Mouse (Mus musculus) heart, postnatal 0 days (tissue): ENCODE measurements around the gene Fhit. TPM values are rescaled to one million over a fixed set of nuclear protein-coding genes. Genes with fewer than 3 reads are reported as not detected.

ENCODE experiments used
- ATAC-seq: fragments of 200-750 bp; cut with Nextera tagmentation; 2 replicates; pipeline ENCODE4 v1.8.0; 2017; ENCODE audit warnings: low read depth, moderate number of reproducible peaks, moderate library complexity; ENCODE audit not compliant: insufficient read depth
- DNase-seq: peaks from one replicate; pipeline ENCODE4 v3.0.0-alpha.2; 2016; ENCODE audit warnings: low spot score
- H3K27ac ChIP-seq: fragments of 300-500 bp; sonication (generic); 2 replicates; pipeline ENCODE4 v1.5.1; 2014; ENCODE audit warnings: low read depth, mild to moderate bottlenecking
- H3K27me3 ChIP-seq: fragments of 300-500 bp; sonication (generic); 2 replicates; pipeline ENCODE4 v1.6.1; 2014; ENCODE audit warnings: low read length, mixed read lengths; ENCODE audit not compliant: control insufficient read depth, insufficient read depth
- H3K36me3 ChIP-seq: fragments of 300-500 bp; sonication (generic); replicated peaks from 2 replicates; pipeline ENCODE4 v1.6.1; 2014; ENCODE audit warnings: low read length, mixed read lengths; ENCODE audit not compliant: control insufficient read depth, insufficient read depth
- H3K4me1 ChIP-seq: fragments of 300-500 bp; sonication (generic); 2 replicates; pipeline ENCODE4 v1.6.1; 2014; ENCODE audit warnings: antibody characterized with exemption; ENCODE audit not compliant: control insufficient read depth, insufficient read depth
- H3K4me2 ChIP-seq: fragments of 300-500 bp; sonication (generic); 2 replicates; pipeline ENCODE4 v1.6.1; 2014; ENCODE audit warnings: low read depth, mild to moderate bottlenecking, low read length, moderate library complexity
- H3K4me3 ChIP-seq: fragments of 300-500 bp; sonication (generic); 2 replicates; pipeline ENCODE4 v1.5.1; 2014; ENCODE audit warnings: low read depth, low read length
- H3K9ac ChIP-seq: fragments of 300-500 bp; sonication (generic); replicated peaks from 2 replicates; pipeline ENCODE4 v1.6.1; 2014; ENCODE audit warnings: low read depth, low read length, mixed read lengths
- H3K9me3 ChIP-seq: fragments of 300-500 bp; sonication (generic); replicated peaks from 2 replicates; pipeline ENCODE4 v1.6.1; 2016; ENCODE audit warnings: low read length; ENCODE audit not compliant: control insufficient read depth
- CTCF ChIP-seq: IDR thresholded peaks from 2 replicates; pipeline ENCODE4 v1.5.1; 2016; ENCODE audit warnings: antibody characterized with exemption, control low read depth, low read depth
- EP300 ChIP-seq: IDR thresholded peaks from 2 replicates; pipeline ENCODE4 v1.6.1; 2016; ENCODE audit warnings: antibody characterized with exemption, low read depth
- WGBS: fragments of 180-500 bp; shearing (Covaris S2); extraction: QIAGEN DNeasy Blood & Tissue Kit; methylation state at CpG from one replicate; pipeline ENCODE4 v1.1.7; 2014; 5-methylcytosine and 5-hydroxymethylcytosine counted together
- polyA plus RNA-seq: library from polyadenylated mRNA; unstranded; fragments of >200 nt; fragmentation: Nextera tagmentation; extraction: Ambion mirVana; gene quantifications from 2 replicates; pipeline ENCODE4 v1.2.1, GENCODE M21; 2015
- total RNA-seq: library from RNA; depleted of rRNA; stranded (reverse); fragments of >200 nt; gene quantifications from 2 replicates; pipeline ENCODE4 v1.2.3, GENCODE M21; 2014; ENCODE audit warnings: low replicate concordance

The Fhit gene
- total and polyA plus RNA-seq, 2 experiments from 2014 or later = 4.1 to 5.2 TPM

GRCm38 (mm10) chr14:10305286-10305685 lies 856.5 kb downstream of the Fhit start:
- DNase-seq (no peak), ATAC-seq (no peak)
- Histone ChIP-seq H3K36me3 (no peaks in the 10 kb centered on the region), H3K4me1 (no peaks in the 10 kb centered on the region), H3K9ac (no peak overlapping the region), H3K4me3 (no peak overlapping the region), H3K9me3 (no peaks in the 10 kb centered on the region), H3K27ac (no peak overlapping the region), H3K27me3 (no peaks in the 10 kb centered on the region), H3K4me2 (no peak overlapping the region)
- TF ChIP-seq CTCF = no peak
- TF ChIP-seq EP300 = no peak

GRCm38 (mm10) chr14:10301497-10301896 lies 860.3 kb downstream of the Fhit start:
- Histone ChIP-seq H3K4me3 (no peak overlapping the region), H3K27me3 (no peaks in the 10 kb centered on the region), H3K36me3 (no peaks in the 10 kb centered on the region), H3K4me2 (no peak overlapping the region), H3K4me1 (no peaks in the 10 kb centered on the region), H3K9ac (no peak overlapping the region), H3K27ac (no peak overlapping the region), H3K9me3 (no peaks in the 10 kb centered on the region)
- TF ChIP-seq EP300 = no peak
- TF ChIP-seq CTCF = no peak
- WGBS = 33% methylated on average over 1 of the region's 1 CpGs
- DNase-seq (no peak), ATAC-seq (no peak)

DNA sequence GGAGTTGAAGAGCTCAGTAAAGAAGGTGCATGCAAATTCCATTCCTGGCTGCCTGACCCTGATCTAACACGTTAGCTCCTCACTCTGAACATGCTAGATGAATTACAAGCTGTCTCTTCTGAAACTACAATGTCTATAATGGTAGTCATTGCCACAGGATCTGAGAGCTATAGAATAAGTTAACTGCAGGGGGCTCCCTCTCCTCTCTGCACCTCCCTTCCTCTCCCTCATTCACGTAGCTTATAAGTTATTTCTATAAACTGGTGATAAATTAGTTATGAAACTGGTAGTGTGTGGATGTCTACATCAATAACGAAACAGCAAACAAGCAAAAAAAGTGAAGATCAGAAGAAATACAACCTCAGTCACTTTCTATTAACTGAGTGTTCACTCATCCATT lies 860.9 kb downstream of the Fhit start:
- no peak overlapping the region for H3K27ac ChIP-seq
- H3K27me3 ChIP-seq = no peaks in the 10 kb centered on the region
- DNase-seq (no peak), ATAC-seq (no peak)
- H3K9me3 ChIP-seq = no peaks in the 10 kb centered on the region
- no peak overlapping the region for H3K9ac ChIP-seq
- TF ChIP-seq EP300 = no peak
- no peak for TF ChIP-seq CTCF
- H3K36me3 ChIP-seq = no peaks in the 10 kb centered on the region
- no peaks in the 10 kb centered on the region for H3K4me1 ChIP-seq
- no peak overlapping the region for H3K4me3 ChIP-seq
- no peak overlapping the region for H3K4me2 ChIP-seq
- 73% methylated on average over 3 of the region's 3 CpGs for WGBS

GRCm38 (mm10) chr14:10299030-10299429 lies 862.8 kb downstream of the Fhit start:
- Histone ChIP-seq H3K36me3 (no peaks in the 10 kb centered on the region), H3K4me1 (no peaks in the 10 kb centered on the region), H3K27me3 (no peaks in the 10 kb centered on the region), H3K4me3 (no peak overlapping the region), H3K9me3 (no peaks in the 10 kb centered on the region), H3K4me2 (no peak overlapping the region), H3K9ac (no peak overlapping the region), H3K27ac (no peak overlapping the region)
- WGBS = 92% methylated on average over 2 of the region's 2 CpGs
- no peak for DNase-seq
- ATAC-seq = no peak
- TF ChIP-seq EP300 (no peak), CTCF (no peak)

- ATAC-seq (no peak), DNase-seq (no peak)
- Histone ChIP-seq H3K36me3 (no peaks in the 10 kb centered on the region), H3K9me3 (no peaks in the 10 kb centered on the region), H3K4me2 (no peak overlapping the region), H3K27ac (no peak overlapping the region), H3K4me3 (no peak overlapping the region), H3K9ac (no peak overlapping the region), H3K27me3 (no peaks in the 10 kb centered on the region), H3K4me1 (no peaks in the 10 kb centered on the region)
- no peak for TF ChIP-seq CTCF
- TF ChIP-seq EP300 = no peak
- WGBS = 68% methylated on average over 5 of the region's 5 CpGs
Measured at GRCm38 (mm10) chr14:10289043-10289442, 872.8 kb downstream of the Fhit start.

GRCm38 (mm10) chr14:10286027-10286426 lies 875.8 kb downstream of the Fhit start:
- Histone ChIP-seq H3K9me3 (no peaks in the 10 kb centered on the region), H3K4me3 (no peak overlapping the region), H3K36me3 (no peaks in the 10 kb centered on the region), H3K27ac (no peak overlapping the region), H3K9ac (no peak overlapping the region), H3K4me1 (no peaks in the 10 kb centered on the region), H3K27me3 (no peaks in the 10 kb centered on the region), H3K4me2 (no peak overlapping the region)
- TF ChIP-seq EP300 (no peak), CTCF (no peak)
- no peak for ATAC-seq
- 90% methylated on average over 6 of the region's 6 CpGs for WGBS
- no peak for DNase-seq
